Mouse (Mus musculus) midbrain, embryonic 15.5 days (tissue): ENCODE results near the gene Mob1a. TPM values are rescaled to one million over a fixed set of nuclear protein-coding genes. Genes with fewer than 3 reads are reported as not detected.
A peak's percentile ranks its signal among the peaks of the same experiment; 100 is the strongest.
"Not testable (repeated sequence)": the region's sequence is repeated elsewhere in the genome, so short reads cannot be mapped to it uniquely, and the experiment has no call there.

Experiments
- ATAC-seq: fragments of 200-750 bp; cut with Nextera tagmentation; replicated peaks from 2 replicates; pipeline ENCODE4 v1.8.0; 2017; ENCODE audit warnings: moderate TSS enrichment
- H3K27ac ChIP-seq: fragments of 300-500 bp; sonication (generic); 2 replicates; pipeline ENCODE4 v1.5.1; 2015; ENCODE audit warnings: mild to moderate bottlenecking, inconsistent platforms
- H3K27me3 ChIP-seq: fragments of 300-500 bp; sonication (generic); replicated peaks from 2 replicates; pipeline ENCODE4 v1.6.1; 2015; ENCODE audit warnings: inconsistent platforms
- H3K36me3 ChIP-seq: fragments of 300-500 bp; sonication (generic); replicated peaks from 2 replicates; pipeline ENCODE4 v1.6.1; 2015; ENCODE audit warnings: inconsistent platforms
- H3K4me1 ChIP-seq: fragments of 300-500 bp; sonication (generic); 2 replicates; pipeline ENCODE4 v1.6.1; 2015; ENCODE audit warnings: inconsistent platforms
- H3K4me2 ChIP-seq: fragments of 300-500 bp; sonication (generic); 2 replicates; pipeline ENCODE4 v1.6.1; 2015; ENCODE audit warnings: inconsistent platforms, mild to moderate bottlenecking, moderate library complexity
- H3K4me3 ChIP-seq: fragments of 300-500 bp; sonication (generic); 2 replicates; pipeline ENCODE4 v1.5.1; 2015; ENCODE audit warnings: mild to moderate bottlenecking, inconsistent platforms
- H3K9ac ChIP-seq: fragments of 300-500 bp; sonication (generic); 2 replicates; pipeline ENCODE4 v1.6.1; 2015; ENCODE audit warnings: mild to moderate bottlenecking, inconsistent platforms
- H3K9me3 ChIP-seq: fragments of 300-500 bp; sonication (generic); 2 replicates; pipeline ENCODE4 v1.6.1; 2016; ENCODE audit warnings: inconsistent platforms
- WGBS: fragments of 180-500 bp; shearing (Covaris S2); methylation state at CpG from one replicate; pipeline ENCODE4 v1.1.7; 2015; ENCODE audit warnings: mixed read lengths; 5-methylcytosine and 5-hydroxymethylcytosine counted together
- polyA plus RNA-seq: library from polyadenylated mRNA; unstranded; fragments of >200 nt; fragmentation: Nextera tagmentation; extraction: Ambion mirVana; gene quantifications from 2 replicates; pipeline ENCODE4 v1.2.1, GENCODE M21; 2015

The Mob1a gene
- polyA plus RNA-seq, 1 experiment from 2014 or later = 22.8 TPM

- Histone ChIP-seq H3K4me1 (peaks cover 17% of the 10 kb centered on the region), H3K4me2 (peak overlapping the region; percentile 84), H3K9me3 (no peaks in the 10 kb centered on the region), H3K27me3 (no peaks in the 10 kb centered on the region), H3K9ac (no peak overlapping the region), H3K27ac (no peak overlapping the region), H3K4me3 (peak overlapping the region; percentile 92; the same call in 1 of the 2 replicates), H3K36me3 (peaks cover 10% of the 10 kb centered on the region)
- WGBS = 6% methylated on average over 10 of the region's 10 CpGs
- ATAC-seq = no peak
These were observed 9.8 kb upstream of the Mob1a start for GRCm38 (mm10) chr6:83316022-83316421.

- under 1% methylated on average over 52 of the region's 52 CpGs for WGBS
- peak overlapping the region; percentile 92 for H3K4me3 ChIP-seq
- H3K4me2 ChIP-seq = peak overlapping the region; percentile 84
- H3K27ac ChIP-seq = peak overlapping the region; percentile 83
- H3K27me3 ChIP-seq = no peaks in the 10 kb centered on the region
- peak; percentile 99 for ATAC-seq
- peaks cover 17% of the 10 kb centered on the region for H3K4me1 ChIP-seq
- H3K36me3 ChIP-seq = no peaks in the 10 kb centered on the region
- H3K9ac ChIP-seq = peak overlapping the region; percentile 85
- no peaks in the 10 kb centered on the region for H3K9me3 ChIP-seq
These were observed 8.6 kb upstream of the Mob1a start for GRCm38 (mm10) chr6:83317108-83317741.

- Histone ChIP-seq H3K9me3 (no peaks in the 10 kb centered on the region), H3K4me2 (no peak overlapping the region), H3K36me3 (no peaks in the 10 kb centered on the region), H3K27me3 (no peaks in the 10 kb centered on the region), H3K4me3 (no peak overlapping the region), H3K9ac (no peak overlapping the region), H3K27ac (no peak overlapping the region), H3K4me1 (peaks cover 11% of the 10 kb centered on the region)
- WGBS = 55% methylated on average over 1 of the region's 1 CpGs
- no peak for ATAC-seq
These were observed 3.9 kb upstream of the Mob1a start for GRCm38 (mm10) chr6:83321927-83322326.

GRCm38 (mm10) chr6:83322794-83323193 is 3.0 kb upstream of the Mob1a start:
- H3K9ac ChIP-seq = no peak overlapping the region
- no peak overlapping the region for H3K27ac ChIP-seq
- H3K4me2 ChIP-seq = no peak overlapping the region
- no peaks in the 10 kb centered on the region for H3K9me3 ChIP-seq
- H3K4me3 ChIP-seq = no peak overlapping the region
- H3K27me3 ChIP-seq = no peaks in the 10 kb centered on the region
- peaks cover 16% of the 10 kb centered on the region for H3K4me1 ChIP-seq
- H3K36me3 ChIP-seq = no peaks in the 10 kb centered on the region
- no peak for ATAC-seq
- WGBS = 65% methylated on average over 2 of the region's 2 CpGs

- H3K4me1 ChIP-seq = peaks cover 22% of the 10 kb centered on the region
- H3K9ac ChIP-seq = no peak overlapping the region
- 64% methylated on average over 8 of the region's 8 CpGs for WGBS
- no peak for ATAC-seq
- H3K27me3 ChIP-seq = no peaks in the 10 kb centered on the region
- no peak overlapping the region for H3K4me2 ChIP-seq
- no peaks in the 10 kb centered on the region for H3K36me3 ChIP-seq
- no peaks in the 10 kb centered on the region for H3K9me3 ChIP-seq
- no peak overlapping the region for H3K27ac ChIP-seq
- H3K4me3 ChIP-seq = no peak overlapping the region
These were observed 2.0 kb upstream of the Mob1a start for GRCm38 (mm10) chr6:83323652-83324419.

- Histone ChIP-seq H3K36me3 (peaks cover 11% of the 10 kb centered on the region), H3K4me3 (peak overlapping the region; percentile 75), H3K27ac (peak overlapping the region; percentile 88), H3K27me3 (no peaks in the 10 kb centered on the region), H3K4me2 (peak overlapping the region; percentile 82), H3K4me1 (peaks cover 22% of the 10 kb centered on the region), H3K9ac (peak overlapping the region; percentile 95), H3K9me3 (no peaks in the 10 kb centered on the region)
- WGBS = 7% methylated on average over 6 of the region's 6 CpGs
- ATAC-seq = no peak; the same call in 1 of the 2 replicates
These were observed 549 bp downstream of the Mob1a start for GRCm38 (mm10) chr6:83326394-83326736.

GRCm38 (mm10) chr6:83326761-83327160 is 945 bp downstream of the Mob1a start:
- no peaks in the 10 kb centered on the region for H3K9me3 ChIP-seq
- 70% methylated on average over 6 of the region's 6 CpGs for WGBS

GRCm38 (mm10) chr6:83327591-83328190 is 1.9 kb downstream of the Mob1a start:
- Histone ChIP-seq H3K27me3 (no peaks in the 10 kb centered on the region), H3K4me1 (peaks cover 22% of the 10 kb centered on the region), H3K4me2 (no peak overlapping the region), H3K9ac (no peak overlapping the region), H3K4me3 (no peak overlapping the region), H3K27ac (no peak overlapping the region), H3K36me3 (peaks cover 21% of the 10 kb centered on the region), H3K9me3 (no peaks in the 10 kb centered on the region)
- WGBS = 87% methylated on average over 3 of the region's 3 CpGs
- ATAC-seq = no peak

More at GRCm38 (mm10) chr6:83326761-83327160, 945 bp downstream of the Mob1a start:
- Histone ChIP-seq H3K9ac (peak overlapping the region; percentile 95), H3K27me3 (no peaks in the 10 kb centered on the region), H3K4me2 (peak overlapping the region; percentile 82), H3K4me3 (peak overlapping the region; percentile 75), H3K27ac (no peak overlapping the region), H3K4me1 (peaks cover 22% of the 10 kb centered on the region), H3K36me3 (peaks cover 15% of the 10 kb centered on the region)
- no peak for ATAC-seq

- H3K4me2 ChIP-seq = no peak overlapping the region
- no peaks in the 10 kb centered on the region for H3K4me1 ChIP-seq
- WGBS = 88% methylated on average over 3 of the region's 3 CpGs
- no peaks in the 10 kb centered on the region for H3K27me3 ChIP-seq
- H3K27ac ChIP-seq = no peak overlapping the region
- peaks cover 42% of the 10 kb centered on the region for H3K36me3 ChIP-seq
- no peaks in the 10 kb centered on the region for H3K9me3 ChIP-seq
- H3K9ac ChIP-seq = no peak overlapping the region
- no peak overlapping the region for H3K4me3 ChIP-seq
- ATAC-seq = no peak
These were observed 15.6 kb downstream of the Mob1a start for GRCm38 (mm10) chr6:83341387-83341786.

GRCm38 (mm10) chr6:83342957-83343356 is 17.1 kb downstream of the Mob1a start:
- WGBS = 90% methylated on average over 2 of the region's 2 CpGs

GRCm38 (mm10) chr6:83345285-83345684 is 19.5 kb downstream of the Mob1a start:
- ATAC-seq, H3K4me2 ChIP-seq, H3K27ac ChIP-seq, H3K4me3 ChIP-seq, H3K9ac ChIP-seq, H3K9me3 ChIP-seq, H3K27me3 ChIP-seq: not testable (repeated sequence)
- Histone ChIP-seq H3K36me3 (peaks cover 25% of the 10 kb centered on the region), H3K4me1 (peaks cover 11% of the 10 kb centered on the region)
- WGBS = 92% methylated on average over 8 of the region's 8 CpGs

More at GRCm38 (mm10) chr6:83342957-83343356, 17.1 kb downstream of the Mob1a start:
- Histone ChIP-seq H3K9ac (no peak overlapping the region), H3K36me3 (peaks cover 42% of the 10 kb centered on the region), H3K4me2 (no peak overlapping the region), H3K27ac (no peak overlapping the region), H3K4me3 (no peak overlapping the region), H3K4me1 (no peaks in the 10 kb centered on the region), H3K27me3 (no peaks in the 10 kb centered on the region), H3K9me3 (no peaks in the 10 kb centered on the region)
- no peak for ATAC-seq

- WGBS = 96% methylated on average over 3 of the region's 3 CpGs
- Histone ChIP-seq H3K27ac (no peak overlapping the region), H3K9ac (no peak overlapping the region), H3K4me2 (no peak overlapping the region), H3K9me3 (no peaks in the 10 kb centered on the region), H3K36me3 (peaks cover 3% of the 10 kb centered on the region; the same call in 1 of the 2 replicates), H3K27me3 (no peaks in the 10 kb centered on the region), H3K4me1 (peaks cover 16% of the 10 kb centered on the region), H3K4me3 (no peak overlapping the region)
- no peak for ATAC-seq
These were observed 22.1 kb downstream of the Mob1a start for GRCm38 (mm10) chr6:83347916-83348315.
